Mouse (Mus musculus) spleen, postnatal 36 days (tissue): ENCODE results near the gene Slc9a9.
A peak's percentile ranks its signal among the peaks of the same experiment; 100 is the strongest.

Experiments used
- DNase-seq, 2 experiments: peaks; one replicate each; pipeline ENCODE4 v3.0.0; 2022; ENCODE audit warnings: low spot score in 2 of 2, mixed read lengths in 1 of 2

Slc9a9 gene

GRCm38 (mm10) chr9:94947246-94947645, 277.5 kb downstream of the Slc9a9 start:
- no peak for DNase-seq

DNA sequence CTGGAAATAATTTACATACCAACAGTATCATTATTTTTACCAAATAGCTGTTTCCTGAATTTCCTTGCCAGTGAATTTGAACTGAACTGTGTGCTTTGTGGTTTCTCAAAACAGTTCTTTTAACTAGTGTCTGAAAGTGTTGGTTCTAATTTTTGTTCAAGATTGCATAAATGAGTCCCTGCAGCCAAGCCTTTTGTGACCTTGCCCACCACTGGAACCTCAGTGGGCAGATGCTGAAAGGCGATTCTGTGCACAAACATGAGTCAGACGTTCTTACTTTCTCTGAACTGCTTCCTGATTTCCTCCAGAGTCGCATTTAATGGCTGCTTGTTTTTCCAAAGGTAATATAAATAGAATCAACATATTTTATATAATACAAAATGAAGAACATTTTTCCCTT, 281.0 kb downstream of the Slc9a9 start:
- DNase-seq: no peak

GRCm38 (mm10) chr9:94955645-94956044, 285.9 kb downstream of the Slc9a9 start:
- no peak for DNase-seq

- no peak for DNase-seq
These were observed 288.7 kb downstream of the Slc9a9 start for GRCm38 (mm10) chr9:94958382-94958781.

GRCm38 (mm10) chr9:94968596-94969120, 298.9 kb downstream of the Slc9a9 start:
- DNase-seq: no peak

DNA sequence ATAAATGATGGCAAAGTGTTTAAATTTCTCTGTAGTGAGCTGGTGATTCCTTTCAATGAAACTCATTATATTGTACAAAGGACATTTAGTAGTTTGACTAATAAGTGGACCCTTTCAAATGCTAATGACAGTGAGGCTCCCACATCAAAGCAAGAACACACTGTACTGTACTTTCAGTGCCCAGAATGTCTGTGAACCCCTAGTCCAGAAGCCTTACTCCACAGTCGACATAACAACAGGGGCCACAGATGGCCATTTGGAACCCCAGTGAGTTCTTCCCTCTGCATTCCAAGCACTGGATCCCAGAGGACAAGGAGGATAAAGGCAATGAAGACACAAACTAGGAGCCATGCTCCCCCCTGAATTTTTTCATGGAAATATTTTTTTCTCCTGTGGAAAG, 299.4 kb downstream of the Slc9a9 start:
- no peak for DNase-seq

DNA sequence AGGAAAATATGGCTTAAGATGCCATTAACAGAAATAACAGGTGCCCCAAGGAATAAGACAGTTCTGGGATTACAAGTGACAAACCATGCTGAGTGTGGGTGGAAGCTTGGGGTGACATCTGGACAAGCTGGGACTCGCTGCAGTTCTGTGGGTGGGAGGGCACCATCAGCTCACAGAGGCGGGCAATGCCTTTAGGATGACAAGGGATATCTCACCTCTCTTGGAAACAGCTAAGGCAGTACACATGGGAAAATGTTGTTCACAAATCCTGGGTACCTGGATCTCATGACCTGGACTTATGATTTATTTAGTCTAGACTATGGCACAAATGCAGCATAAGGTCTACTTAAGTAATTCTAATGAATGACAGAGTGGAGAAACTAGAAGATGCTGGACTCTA, 302.3 kb downstream of the Slc9a9 start:
- no peak for DNase-seq

- DNase-seq: no peak
These were observed 303.0 kb downstream of the Slc9a9 start for GRCm38 (mm10) chr9:94972693-94973092.

- DNase-seq: no peak
These were observed 306.5 kb downstream of the Slc9a9 start for GRCm38 (mm10) chr9:94976191-94976590.

DNA sequence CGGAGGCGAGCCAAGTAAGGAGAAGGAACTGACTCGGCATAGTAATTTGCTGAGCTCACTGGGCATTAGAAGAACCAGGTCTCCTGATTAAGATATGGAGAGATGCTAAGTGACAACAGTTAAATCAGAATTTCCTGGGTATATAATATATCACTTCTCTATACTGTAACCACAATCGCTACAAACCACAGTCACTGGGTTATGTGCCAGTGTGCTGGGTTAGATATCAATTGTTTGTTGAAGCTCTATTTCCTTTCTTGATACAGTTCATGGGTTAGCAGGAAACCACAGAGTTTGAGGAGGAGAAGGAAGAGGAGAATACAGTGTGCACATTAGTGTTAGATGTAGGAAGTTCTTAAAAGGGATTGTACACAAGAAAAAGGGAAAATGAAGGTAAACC, 323.9 kb downstream of the Slc9a9 start:
- DNase-seq: peak in 1 of 2 experiments; percentile 2

GRCm38 (mm10) chr9:95020136-95020706, 350.5 kb downstream of the Slc9a9 start:
- no peak for DNase-seq

GRCm38 (mm10) chr9:95034140-95034970, 364.6 kb downstream of the Slc9a9 start:
- DNase-seq: no peak

DNA sequence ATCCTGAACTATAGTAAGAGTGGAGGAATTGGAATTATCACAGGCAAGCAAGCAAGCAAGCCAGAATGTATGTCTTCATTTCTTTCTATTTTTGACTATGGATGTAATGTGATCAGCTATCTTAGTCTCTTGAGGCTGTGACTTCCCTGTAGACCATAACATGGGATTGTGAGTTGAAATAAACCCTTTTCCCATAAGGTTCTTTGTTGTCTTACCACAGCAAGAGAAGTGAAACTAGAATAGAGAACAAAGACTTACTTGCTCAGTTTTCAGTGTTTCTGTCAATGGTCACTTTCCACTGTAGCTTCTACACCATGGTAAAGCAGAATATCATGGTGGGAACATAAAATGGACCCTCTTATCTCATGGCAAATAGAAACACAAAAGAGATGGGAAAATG, 366.5 kb downstream of the Slc9a9 start:
- DNase-seq: no peak

GRCm38 (mm10) chr9:95042420-95042819, 372.7 kb downstream of the Slc9a9 start:
- DNase-seq: no peak

DNA sequence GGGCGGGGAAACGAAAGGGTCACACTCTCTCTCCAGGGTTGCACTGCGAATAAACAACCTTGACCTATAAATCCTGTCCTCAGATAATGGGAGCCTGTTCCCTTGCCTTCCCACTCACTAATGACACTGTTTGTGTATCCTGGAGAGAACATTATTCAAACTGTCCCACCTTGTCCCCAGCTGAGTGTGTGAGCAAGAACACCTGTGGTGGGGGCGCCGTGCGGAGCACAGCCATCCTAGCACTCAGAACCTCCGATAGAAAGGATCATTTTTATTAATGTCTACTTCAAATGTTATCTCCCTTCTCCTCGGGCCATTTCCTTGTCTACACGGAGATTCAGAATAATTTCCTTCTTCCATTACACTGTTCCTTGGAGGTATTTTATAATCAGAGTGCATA, 382.5 kb downstream of the Slc9a9 start:
- no peak for DNase-seq

- DNase-seq: no peak
These were observed 383.5 kb downstream of the Slc9a9 start for GRCm38 (mm10) chr9:95053183-95053582.

DNA sequence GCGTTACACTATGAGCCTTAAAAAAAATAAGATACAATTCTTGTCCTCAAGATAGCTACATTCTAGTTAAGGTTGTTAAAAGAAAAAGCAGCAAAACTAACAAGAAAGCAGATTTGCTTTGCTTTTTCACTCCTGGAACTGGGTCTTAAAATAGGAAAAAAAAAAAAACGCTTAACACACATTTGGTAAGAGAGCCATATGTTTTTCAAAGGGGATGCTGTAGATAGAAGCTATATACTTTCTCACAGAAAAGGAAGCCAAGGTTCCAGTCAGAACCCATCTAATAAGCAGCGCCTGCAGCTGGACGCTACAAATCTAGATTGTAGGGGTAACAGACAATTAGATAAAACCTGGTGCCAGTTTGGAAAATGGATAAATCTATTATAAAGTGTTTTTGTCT, 386.1 kb downstream of the Slc9a9 start:
- DNase-seq: no peak

GRCm38 (mm10) chr9:95060702-95061101, 391.0 kb downstream of the Slc9a9 start:
- no peak for DNase-seq

- no peak for DNase-seq
These were observed 397.3 kb downstream of the Slc9a9 start for GRCm38 (mm10) chr9:95067037-95067436.

- no peak for DNase-seq
These were observed 398.8 kb downstream of the Slc9a9 start for GRCm38 (mm10) chr9:95068466-95068865.

DNA sequence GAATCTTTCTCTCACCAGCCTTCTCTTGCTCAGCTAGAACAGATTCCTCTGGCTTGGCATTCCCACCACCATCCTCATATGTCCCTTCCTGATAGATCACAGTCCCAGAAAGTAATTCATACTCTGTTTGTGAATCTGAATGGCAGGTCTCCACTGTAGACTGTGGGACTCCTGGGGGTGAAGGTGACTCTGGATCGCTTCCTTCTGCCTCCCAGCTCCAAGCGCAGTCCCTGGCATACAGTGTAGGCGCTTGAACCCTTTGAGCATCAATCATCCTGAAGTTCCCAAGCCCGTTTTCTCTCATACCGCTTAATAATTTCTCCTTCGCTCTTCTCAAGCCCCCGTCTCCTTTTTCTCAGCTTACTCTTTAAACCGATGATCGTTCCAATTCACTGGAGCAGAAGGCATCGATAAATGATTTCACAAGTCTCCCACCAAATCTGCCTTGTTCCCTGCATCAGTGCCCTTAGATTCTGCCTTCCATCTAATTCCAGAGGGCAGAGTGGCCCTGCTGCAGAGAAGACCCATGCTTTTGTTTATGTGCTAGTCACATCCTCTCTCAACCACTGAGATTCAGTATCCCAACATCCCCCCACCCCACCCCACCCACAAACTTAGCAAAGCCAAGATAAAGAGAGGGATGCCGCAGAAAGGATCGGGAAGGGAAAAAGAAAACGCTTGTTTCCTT, 401.3 kb downstream of the Slc9a9 start:
- DNase-seq: no peak

DNA sequence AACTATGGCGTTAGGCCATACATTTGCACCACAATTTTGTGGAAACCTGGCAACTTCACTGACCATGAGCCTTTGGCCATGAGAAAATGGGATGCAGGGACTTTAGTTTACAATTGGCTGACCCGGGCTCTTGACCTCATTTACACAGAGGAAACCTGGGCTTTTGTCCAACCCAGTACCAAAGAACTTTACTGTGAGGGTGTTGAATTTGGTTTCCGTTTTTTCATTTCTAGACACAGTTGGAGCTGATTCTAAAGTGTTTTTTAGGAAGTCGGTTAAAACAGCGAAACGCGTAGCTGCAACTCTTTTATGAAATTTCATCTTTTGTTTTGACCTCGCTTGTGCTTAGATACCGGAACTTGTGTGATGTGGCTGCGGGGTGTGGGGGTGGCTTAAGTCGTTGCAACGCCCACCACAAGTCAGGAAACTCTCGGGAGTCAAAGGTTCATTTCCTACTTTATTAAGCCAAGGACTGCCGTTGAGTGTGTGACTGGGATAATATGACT, 402.8 kb downstream of the Slc9a9 start:
- peak; percentile 25 to 32 for DNase-seq
